Mouse (Mus musculus) activated CD4-positive, CD25-positive, alpha-beta regulatory T cell (primary cell): ENCODE data around the gene Igsf1. TPM values are rescaled to one million over a fixed set of nuclear protein-coding genes. Genes with fewer than 3 reads are reported as not detected.

Source experiments
- polyA plus RNA-seq, 2 experiments: library from polyadenylated mRNA; unstranded; fragments of 100-300 nt; shearing (Covaris generic); gene quantifications; one replicate each; pipeline ENCODE4 v1.2.1; 2017

Gene Igsf1
- polyA plus RNA-seq = under 1 TPM in 1 of 2 experiments, not detected in 1; 0.23 TPM

DNA sequence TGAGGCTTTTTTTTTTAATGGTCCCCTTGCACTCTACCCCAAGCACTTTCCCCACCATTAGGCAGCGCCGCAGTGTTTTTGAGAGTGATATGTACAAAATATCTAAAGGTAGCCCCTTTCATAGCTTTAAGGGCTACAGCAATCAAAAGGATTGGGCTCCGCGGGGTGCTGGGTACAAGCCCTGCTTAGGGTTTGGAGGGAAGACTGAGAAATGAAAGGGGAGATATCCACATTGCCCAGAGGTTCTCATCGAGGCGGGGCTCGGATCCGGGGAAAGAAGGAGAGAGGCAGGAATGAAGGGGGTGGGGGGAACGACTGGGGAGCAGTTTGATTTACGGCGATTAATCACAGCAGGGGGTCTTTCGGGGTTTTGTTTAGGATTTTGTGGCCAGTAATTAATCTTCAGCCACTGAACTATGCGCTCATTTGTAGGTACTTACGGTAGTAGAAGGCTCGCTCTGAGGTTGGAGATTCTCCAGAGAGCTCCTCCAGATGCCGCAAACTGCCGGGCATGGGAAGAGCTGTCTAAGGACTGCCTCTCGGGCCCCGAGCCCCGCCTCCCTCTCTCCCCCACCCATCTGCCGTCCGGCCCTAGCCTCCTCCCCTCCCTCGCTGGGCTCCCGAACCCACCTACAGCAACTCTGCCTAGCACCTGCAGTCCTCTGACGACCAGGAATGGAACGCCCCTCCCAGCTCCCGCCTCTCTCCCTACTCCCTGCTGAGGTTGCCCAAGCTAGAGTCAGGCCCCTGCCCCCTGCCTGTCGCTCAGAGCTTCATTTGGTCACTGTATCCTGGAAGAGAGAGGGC is at the start of gene Igsf1:
Igsf1 (minus strand) TSS at position 537 of the 807 bp plus-strand sequence.

DNA sequence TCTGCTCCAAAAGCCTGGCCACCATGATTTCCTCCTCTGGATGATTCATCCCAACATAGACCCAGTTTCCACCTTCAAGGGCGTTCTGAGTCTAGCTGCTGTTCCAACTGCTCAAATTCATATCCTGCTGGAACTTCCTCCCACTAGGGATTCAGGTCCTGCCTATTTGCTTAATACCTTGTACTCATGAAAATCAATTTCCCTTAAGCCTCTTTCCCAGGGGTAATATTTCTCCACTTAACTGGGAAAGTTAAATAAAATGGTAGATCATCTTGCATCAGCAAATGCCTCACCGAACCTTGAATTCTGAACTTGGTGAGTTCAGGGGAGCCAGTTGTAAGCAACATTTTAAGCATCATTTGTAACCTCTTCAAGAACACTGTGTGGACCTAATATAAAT is 62.6 kb downstream of the Igsf1 start, which contains the start of gene Olfr1321:
Olfr1321 (minus strand) TSS at position 101 of the 400 bp plus-strand sequence.

Other genes starting within 250 kb of the Igsf1 start
- gene Olfr1320, start 125.4 kb downstream of the Igsf1 start, polyA plus RNA-seq = not detected
- not detected for gene Olfr1321, start 62.7 kb downstream of the Igsf1 start, polyA plus RNA-seq
- gene Olfr1322, start 93.7 kb upstream of the Igsf1 start, polyA plus RNA-seq = under 1 TPM in 1 of 2 experiments, not detected in 1; 0.42 TPM
- gene Olfr1323, start 221.6 kb upstream of the Igsf1 start, polyA plus RNA-seq = not detected